Mouse (Mus musculus): ENCODE data around the gene Mylk3.

Gene Mylk3

DNA sequence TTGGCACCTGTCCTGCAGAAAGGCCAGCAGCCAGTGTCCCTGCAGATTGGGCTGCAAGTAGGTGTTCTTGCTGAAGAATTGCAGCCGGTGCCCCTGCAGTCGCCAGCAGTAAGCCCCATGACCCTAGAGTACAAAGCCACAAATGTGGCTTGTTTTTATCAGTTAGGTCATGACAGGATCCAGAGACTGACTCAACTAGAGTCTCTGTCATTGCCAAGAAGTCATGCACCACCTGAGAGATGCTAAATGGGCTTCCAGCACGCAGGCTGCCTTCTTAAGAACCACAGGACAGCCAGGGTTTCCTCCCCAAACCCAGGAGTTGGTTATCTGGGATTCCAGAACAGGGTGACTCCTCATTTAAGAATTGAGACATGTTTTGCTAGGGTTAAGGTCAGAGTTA, 8.9 kb upstream of the Mylk3 start:
- in situ Hi-C loops (cut with MboI; ENCODE audit: low pct_unique_long_range_greater_than_20kb in 1 of 2, low sequenced_read_pairs in 2 of 2, unreplicated experiment in 1 of 2): loop anchor here (5.0 kb wide), 1 partner anchor 78 kb away; no protein-coding TSS in a partner anchor

DNA sequence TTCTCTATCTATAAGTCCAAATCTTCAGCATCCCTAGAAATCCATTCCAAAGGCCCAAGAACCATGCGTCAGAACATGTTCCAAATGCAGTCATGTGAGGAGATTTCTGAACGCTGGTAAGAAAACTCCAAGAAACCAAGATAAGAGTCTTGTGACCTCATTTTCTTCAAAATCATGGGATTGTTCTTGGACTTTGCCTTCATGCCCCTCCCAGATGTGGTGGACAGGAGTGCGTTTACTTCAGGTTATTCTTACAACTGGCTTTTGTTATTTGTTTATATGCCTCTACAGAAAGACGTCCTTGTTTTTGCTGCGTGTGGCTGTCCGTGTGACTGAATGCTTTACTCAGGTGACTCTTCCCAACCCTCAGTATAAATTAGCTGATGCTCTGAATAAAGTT, 7.1 kb upstream of the Mylk3 start:
- in situ Hi-C loops (cut with MboI; ENCODE audit: low pct_unique_long_range_greater_than_20kb in 1 of 2, low sequenced_read_pairs in 2 of 2, unreplicated experiment in 1 of 2): no loop called here

DNA sequence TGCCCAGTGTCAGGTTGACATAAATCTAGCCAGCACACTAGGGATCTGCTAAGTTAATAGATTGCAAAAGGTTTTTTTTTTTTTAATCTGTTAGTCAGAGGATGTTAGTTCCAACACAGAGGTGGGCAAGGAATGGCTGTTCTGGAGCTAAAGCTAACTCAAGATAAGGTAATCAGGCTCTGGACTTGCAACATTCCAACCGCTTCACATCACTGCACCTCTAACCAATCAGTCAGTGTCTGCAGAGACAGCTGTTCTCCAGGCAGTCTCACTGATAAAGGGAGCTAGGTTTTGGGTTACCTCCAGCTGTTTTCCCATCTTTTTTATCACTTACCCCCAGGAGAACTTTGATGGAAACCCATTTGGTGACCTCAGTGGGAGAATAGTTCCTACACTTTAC, 5.3 kb upstream of the Mylk3 start:
- in situ Hi-C loops (cut with MboI; ENCODE audit: low pct_unique_long_range_greater_than_20kb in 1 of 2, low sequenced_read_pairs in 2 of 2, unreplicated experiment in 1 of 2): no loop called here

- in situ Hi-C loops (cut with MboI; ENCODE audit: low pct_unique_long_range_greater_than_20kb in 1 of 2, low sequenced_read_pairs in 2 of 2, unreplicated experiment in 1 of 2): no loop called here
Measured at GRCm38 (mm10) chr8:85381926-85382325, 4.2 kb downstream of the Mylk3 start.

DNA sequence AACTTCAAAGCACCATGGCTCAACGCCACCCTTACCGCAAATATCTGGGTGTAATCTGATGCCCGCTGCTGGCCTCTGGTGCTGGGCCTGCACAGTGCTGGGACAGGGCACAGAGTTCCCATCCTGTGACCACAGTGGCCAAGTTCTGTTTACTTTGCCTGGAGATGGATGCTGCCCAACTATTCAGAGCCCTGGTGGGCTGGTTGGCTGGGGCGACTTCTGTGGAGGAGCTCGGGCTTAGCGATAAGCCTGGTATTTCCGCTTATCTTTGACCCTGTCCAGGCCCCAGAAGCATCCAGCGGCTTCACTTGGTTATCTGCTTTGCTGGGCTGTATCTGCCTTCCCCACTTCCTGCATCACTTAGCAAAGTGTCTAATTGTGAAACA, 5.3 kb downstream of the Mylk3 start:
- in situ Hi-C loops (cut with MboI; ENCODE audit: low pct_unique_long_range_greater_than_20kb in 1 of 2, low sequenced_read_pairs in 2 of 2, unreplicated experiment in 1 of 2): no loop called here

DNA sequence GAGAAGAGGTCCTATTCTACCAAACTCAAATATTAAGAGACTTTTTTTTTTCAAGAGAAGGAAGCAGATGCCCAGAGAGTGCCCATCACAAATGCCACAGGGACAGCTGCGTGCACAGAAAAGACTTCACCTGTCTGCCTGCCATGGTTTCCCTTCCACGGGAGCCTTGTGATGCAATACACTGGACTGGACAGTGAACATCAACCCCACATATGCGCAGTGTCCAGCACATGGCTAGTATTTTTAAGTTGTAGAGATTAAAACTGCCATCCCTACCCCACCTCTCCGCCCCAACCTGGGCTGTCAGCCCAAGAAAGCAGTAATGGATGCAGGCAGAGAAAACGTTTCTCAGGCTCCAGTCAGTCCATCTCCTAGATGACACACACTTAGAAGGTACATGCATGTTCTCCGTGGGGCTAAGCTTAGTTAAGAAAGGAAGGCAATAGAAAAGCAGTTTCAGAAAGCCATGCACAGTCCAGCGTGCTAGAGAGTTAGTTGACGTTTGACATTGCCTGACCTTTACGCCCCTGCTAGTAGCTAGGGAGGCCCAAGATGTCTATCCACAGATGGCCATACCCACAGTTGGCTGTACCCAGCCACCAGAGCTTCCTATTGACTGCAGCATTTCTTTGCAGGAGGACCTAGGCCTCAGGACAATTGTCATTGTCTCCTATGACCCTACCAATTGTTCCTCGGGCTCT, 5.9 kb downstream of the Mylk3 start:
- in situ Hi-C loops (cut with MboI; ENCODE audit: low pct_unique_long_range_greater_than_20kb in 1 of 2, low sequenced_read_pairs in 2 of 2, unreplicated experiment in 1 of 2): no loop called here

DNA sequence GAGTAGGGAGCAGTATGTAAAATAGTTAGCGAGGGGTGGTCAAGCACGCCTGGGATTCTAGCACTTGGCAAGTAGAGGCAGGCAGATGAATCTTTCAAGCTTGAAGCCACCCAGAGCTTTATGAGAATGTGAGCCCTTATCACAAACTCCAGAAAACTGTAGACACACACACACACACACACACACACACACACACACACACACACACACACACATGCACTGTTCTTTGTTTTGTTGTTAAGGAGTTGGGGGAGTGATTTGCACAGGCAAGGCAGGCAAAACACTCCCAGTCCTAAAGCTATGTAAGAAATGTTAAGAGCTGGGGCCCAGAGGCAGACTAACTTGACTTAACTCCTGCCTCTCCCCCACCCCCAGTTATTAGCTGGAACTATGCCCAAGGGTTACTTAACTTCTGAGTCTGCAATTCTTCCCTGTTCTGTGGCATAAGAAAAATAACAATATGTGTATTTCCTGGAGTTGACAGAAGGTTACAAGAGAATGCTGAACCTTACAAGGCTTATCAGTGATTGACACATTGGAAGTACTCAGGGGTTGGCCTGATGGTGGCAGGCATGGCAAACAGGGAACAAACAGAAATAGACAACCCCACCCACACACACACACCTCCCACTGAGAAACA, 6.9 kb downstream of the Mylk3 start:
- in situ Hi-C loops (cut with MboI; ENCODE audit: low pct_unique_long_range_greater_than_20kb in 1 of 2, low sequenced_read_pairs in 2 of 2, unreplicated experiment in 1 of 2): no loop called here

- in situ Hi-C loops (cut with MboI; ENCODE audit: low pct_unique_long_range_greater_than_20kb in 1 of 2, low sequenced_read_pairs in 2 of 2, unreplicated experiment in 1 of 2): no loop called here
Measured at GRCm38 (mm10) chr8:85376516-85376915, 9.6 kb downstream of the Mylk3 start.

GRCm38 (mm10) chr8:85374286-85374685, 11.9 kb downstream of the Mylk3 start:
- in situ Hi-C loops (cut with MboI; ENCODE audit: low pct_unique_long_range_greater_than_20kb in 1 of 2, low sequenced_read_pairs in 2 of 2, unreplicated experiment in 1 of 2): no loop called here

DNA sequence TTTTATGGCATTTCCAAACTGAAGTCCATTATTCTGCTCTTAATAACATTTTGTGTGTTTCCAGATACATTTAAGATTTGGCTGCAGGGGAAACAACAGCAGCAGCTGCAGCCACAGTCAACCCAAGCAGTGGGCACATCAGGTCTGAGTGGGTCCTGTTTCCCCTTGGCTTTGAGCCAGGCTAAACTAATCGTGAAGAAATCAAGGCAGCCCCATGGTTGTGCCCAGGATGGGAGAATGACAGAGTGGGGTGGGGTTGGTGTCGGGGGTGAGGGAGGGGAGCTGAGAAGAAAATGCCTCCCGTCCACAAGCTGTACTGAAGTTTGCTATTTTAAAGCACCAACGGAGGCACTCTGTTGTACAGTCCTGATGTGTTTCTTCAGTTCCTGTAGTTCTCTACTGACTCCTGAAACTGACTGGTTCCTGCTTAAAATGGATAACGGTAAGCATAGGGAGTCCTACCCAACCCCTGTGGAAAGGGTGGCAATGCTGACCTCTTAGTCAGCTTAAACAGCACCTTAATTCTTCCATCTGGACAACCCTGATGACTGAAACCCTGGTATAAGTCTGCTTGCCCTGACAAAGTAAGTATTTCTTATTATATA, 12.6 kb downstream of the Mylk3 start:
- in situ Hi-C loops (cut with MboI; ENCODE audit: low pct_unique_long_range_greater_than_20kb in 1 of 2, low sequenced_read_pairs in 2 of 2, unreplicated experiment in 1 of 2): no loop called here

- in situ Hi-C loops (cut with MboI; ENCODE audit: low pct_unique_long_range_greater_than_20kb in 1 of 2, low sequenced_read_pairs in 2 of 2, unreplicated experiment in 1 of 2): no loop called here
Measured at GRCm38 (mm10) chr8:85372465-85372839, 13.7 kb downstream of the Mylk3 start.

DNA sequence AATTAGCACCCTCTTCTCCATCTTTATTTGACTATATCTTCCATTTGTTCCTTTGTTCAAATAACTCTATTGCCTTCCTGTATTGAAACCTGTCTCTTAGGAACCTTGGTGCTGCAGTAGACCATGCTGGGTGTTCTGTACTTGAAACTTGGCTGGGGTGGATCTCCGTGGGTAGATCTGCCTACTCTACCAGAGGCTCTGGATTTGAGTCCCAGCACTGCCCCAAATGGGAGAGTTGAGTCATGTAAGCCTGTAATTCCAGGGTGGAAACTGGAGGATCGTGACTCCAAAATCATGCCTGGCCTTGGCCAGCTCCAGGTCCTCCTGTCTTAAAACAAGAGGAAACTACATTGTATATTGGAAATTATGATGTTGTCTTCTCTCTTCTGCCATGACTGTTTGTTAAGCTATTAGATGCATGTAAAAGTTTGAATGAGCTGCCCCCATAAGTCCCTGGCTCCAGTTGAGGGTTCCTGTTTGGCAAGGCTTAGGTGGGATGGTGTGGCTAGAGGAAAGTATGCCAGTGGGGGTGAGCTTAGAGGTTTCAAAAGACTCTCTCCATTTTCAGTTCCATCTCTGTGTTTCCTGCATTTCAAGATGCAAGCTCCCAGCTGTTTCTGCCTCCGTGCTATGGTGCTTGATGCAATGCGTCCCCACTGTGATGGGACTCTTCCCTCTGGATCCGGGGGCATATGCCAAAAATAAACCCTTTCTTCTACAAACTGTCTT, 14.2 kb downstream of the Mylk3 start:
- in situ Hi-C loops (cut with MboI; ENCODE audit: low pct_unique_long_range_greater_than_20kb in 1 of 2, low sequenced_read_pairs in 2 of 2, unreplicated experiment in 1 of 2): no loop called here

DNA sequence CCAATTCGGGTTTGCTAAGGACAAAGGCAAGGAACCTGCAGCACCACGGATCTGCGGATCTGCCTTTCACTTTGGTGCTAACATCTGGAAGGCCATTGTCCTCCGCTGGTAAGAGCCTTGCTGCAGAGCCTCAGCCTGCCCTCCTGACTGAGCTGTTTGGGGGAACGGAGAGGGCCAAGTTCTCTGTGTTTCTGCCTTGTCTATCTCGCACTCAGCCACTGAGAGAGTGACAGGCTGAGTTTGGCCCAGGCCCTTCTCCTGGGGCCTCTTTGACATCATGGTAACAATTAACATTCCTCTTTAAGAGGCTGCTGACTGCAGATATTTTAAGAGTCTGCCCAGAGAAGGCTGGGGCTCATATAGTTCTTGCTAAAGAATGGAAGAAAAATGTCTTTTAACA, 21.0 kb downstream of the Mylk3 start:
- in situ Hi-C loops (cut with MboI; ENCODE audit: low pct_unique_long_range_greater_than_20kb in 1 of 2, low sequenced_read_pairs in 2 of 2, unreplicated experiment in 1 of 2): no loop called here

DNA sequence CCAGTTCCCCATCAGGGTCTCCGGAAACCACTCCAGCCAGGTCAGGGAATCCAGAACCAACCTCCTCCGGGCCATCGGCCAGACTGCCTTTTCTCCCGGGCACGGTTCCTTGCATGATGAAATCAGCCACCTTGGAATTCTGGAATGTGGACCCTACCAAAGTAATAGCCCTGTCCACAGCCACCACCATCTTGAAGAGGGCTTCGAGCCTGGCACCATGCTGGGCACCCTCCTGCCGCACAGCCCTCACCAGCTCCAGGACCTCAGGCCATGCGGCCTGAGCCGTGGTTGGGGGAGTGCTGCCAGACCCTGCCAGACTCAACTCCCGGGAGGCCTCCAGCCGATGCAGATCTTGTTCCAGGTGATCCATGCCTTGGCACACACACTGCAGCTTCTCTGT, 21.5 kb downstream of the Mylk3 start:
- in situ Hi-C loops (cut with MboI; ENCODE audit: low pct_unique_long_range_greater_than_20kb in 1 of 2, low sequenced_read_pairs in 2 of 2, unreplicated experiment in 1 of 2): no loop called here

DNA sequence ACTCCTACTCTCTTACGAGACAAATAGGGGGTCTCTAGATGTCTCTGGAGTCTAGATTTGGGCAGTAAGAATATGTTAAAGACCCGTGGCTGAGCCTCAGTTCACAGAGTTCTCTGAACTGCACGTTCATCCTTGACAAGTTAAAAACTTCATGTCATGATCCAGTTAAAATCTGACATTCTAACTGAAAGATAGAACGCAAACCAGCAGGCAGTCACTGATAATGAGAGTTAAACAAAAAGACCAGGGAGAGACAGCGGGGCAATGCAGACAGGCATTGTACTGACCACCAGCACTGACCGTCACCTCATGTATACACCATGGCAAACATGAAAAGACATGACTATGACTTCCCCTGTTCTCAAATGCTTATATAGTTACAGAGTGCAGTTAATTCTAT, 22.7 kb downstream of the Mylk3 start:
- in situ Hi-C loops (cut with MboI; ENCODE audit: low pct_unique_long_range_greater_than_20kb in 1 of 2, low sequenced_read_pairs in 2 of 2, unreplicated experiment in 1 of 2): no loop called here

GRCm38 (mm10) chr8:85362211-85362610, 23.9 kb downstream of the Mylk3 start:
- in situ Hi-C loops (cut with MboI; ENCODE audit: low pct_unique_long_range_greater_than_20kb in 1 of 2, low sequenced_read_pairs in 2 of 2, unreplicated experiment in 1 of 2): no loop called here

DNA sequence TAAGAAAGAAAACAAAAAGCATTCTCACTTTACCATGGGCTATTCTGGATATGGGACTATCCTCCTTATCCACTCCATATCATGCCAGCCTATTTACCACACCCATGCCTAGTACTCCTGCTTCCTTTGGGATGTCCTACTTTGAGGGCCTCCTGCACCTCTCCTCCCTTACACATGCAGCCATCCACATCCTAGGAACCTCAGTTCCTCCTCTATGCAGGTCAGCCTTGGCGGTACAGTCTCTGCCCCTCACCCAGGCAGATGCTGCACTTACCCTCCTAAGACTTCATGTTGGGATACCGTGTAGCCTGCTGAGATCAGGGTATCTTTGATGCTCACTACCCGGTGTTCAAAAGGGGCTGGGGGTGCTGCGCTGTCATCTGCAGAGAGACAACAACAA, 32.9 kb downstream of the Mylk3 start:
- in situ Hi-C loops (cut with MboI; ENCODE audit: low pct_unique_long_range_greater_than_20kb in 1 of 2, low sequenced_read_pairs in 2 of 2, unreplicated experiment in 1 of 2): no loop called here

DNA sequence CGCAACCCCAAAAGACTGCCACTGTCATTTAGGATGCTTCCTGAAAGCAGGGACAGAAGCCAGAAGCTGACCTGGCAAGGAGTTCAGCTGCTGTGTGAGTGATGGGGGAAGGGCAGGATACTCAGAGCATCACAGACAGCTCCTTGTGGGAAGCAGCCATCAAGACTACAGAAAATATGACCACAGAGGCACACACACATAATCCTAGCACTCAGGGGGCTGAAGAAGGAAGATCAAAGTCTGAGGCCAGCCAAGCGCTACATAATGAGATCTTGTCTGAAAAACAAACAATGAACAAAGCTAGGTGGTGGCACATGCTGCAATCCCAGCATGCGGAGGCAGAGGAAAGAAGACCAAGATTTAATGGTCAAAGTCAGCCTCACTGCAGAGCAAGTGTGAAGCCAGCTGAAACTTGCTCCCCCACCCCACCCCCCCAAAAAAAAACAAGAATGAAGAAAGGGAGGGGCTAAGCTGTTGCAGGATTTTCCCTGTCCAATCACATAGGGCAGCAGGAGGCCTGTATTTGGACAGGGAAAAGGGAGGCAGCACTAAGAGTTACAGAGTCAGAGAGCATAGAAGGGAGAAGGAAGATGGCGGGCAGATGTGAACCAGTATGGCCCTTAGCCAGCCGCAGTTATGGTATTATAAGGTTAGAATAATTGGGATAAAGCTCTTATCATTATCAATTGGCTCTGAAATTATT, 46.1 kb downstream of the Mylk3 start:
- in situ Hi-C loops (cut with MboI; ENCODE audit: low pct_unique_long_range_greater_than_20kb in 1 of 2, low sequenced_read_pairs in 2 of 2, unreplicated experiment in 1 of 2): no loop called here

DNA sequence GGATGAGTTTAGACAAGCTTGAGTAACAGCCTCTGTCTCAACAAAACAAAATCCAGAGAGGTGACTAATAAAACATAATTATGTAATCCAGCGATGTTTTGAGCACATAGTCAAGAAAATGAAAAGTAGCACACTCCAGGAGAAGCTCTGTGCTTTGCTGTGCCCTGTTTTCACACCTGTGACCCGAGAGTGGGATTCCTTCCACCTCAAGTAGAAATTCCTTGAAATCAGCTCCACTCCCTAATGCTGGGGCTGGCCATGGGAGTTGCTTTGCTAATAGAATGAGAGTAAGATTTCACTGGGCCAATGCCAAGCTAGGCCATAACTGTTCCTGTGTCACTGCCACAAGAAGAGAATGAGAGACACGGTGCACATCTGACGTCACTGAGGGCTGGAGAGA, 48.5 kb downstream of the Mylk3 start:
- in situ Hi-C loops (cut with MboI; ENCODE audit: low pct_unique_long_range_greater_than_20kb in 1 of 2, low sequenced_read_pairs in 2 of 2, unreplicated experiment in 1 of 2): no loop called here

All from mouse embryonic stem cell (cell line).